Mouse (Mus musculus): Measurements from ENCODE around the gene Olfr342.

The Olfr342 gene

DNA sequence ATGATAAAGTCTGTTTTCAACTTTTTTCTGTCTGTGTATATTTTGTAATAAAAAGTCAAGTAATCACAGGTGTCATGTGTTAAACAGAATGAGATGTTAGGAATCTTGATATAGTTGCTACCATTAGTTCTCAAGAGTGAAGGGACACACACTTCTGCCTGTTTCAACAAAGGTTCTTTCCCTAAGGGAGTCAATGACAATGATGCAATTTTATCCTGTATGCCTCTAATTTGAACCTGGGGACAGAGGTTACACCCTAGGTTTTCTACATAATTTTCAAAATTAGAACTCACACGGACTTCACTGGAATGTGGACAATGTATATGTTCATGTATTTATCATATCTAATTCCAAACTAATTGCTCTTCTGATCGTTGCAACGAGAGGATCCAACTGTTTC is at the start of gene Olfr342:
TSS of gene Olfr342 (plus strand) at position 301 of the 400 bp plus-strand sequence.
- in situ Hi-C loops (cut with MseI, MboI) = no loop called here

DNA sequence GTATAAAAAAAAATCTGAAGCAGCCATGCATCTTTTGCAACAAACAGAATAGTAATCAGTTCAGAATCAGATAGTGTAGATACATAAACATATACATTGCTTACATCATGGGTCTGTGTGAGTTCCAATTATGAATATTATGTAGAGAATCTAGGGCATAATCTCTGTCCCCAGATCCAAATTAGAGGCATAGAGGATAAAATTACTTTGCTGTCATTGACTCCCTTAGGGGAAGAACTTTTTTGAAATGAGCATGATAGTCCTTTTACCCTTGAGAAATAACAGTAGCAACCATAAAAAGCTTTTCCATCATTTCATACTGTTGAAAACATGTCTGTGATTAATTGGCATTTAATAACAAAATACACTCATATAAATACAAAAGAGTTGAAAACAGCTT is 42.4 kb upstream of the Olfr342 start, which contains the start of gene Olfr341:
TSS of gene Olfr341 (minus strand) at position 101 of the 400 bp plus-strand sequence.
- in situ Hi-C loops (cut with MseI, MboI) = no loop called here

DNA sequence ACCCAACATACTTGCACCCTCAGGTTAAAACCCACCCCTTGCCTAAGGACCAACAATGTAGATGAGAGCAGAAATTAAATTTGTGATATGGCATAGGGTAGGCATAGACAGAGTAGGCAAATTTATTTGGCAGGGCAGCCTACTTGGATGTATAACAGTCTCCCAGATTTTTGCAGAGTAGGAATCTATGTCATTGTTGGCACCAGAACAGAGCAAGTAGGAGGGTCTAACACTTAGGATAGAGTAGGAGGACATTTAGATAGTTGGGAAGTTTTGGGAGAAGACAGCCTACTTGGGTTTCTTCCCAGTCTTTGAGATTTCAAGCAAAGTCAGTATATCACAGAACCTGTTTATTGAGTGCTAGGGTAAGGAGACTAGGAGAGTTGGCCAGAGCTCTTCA is 40.4 kb downstream of the Olfr342 start:
- in situ Hi-C loops (cut with MseI, MboI) = no loop called here

DNA sequence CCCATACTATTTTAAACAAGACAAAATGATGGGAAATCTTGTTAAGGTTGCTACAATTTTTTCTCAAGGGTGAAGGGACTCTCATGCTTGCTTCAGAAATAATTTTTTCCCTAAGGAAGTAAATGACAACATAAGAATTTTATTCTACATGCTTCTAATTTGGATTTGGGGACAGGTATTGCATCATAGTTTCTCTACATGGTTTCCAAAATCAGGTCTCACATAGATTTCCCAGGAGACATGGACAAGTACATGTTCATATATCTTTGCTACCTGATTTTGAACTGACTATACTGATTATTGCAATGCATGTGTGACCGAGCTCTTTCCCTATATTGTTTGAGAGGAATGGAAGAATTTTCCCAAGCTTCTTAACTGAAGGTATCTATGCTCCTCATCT is 41.6 kb downstream of the Olfr342 start, which contains the start of gene Olfr344:
TSS of gene Olfr344 (plus strand) at position 301 of the 400 bp plus-strand sequence.
- in situ Hi-C loops (cut with MseI, MboI) = no loop called here

DNA sequence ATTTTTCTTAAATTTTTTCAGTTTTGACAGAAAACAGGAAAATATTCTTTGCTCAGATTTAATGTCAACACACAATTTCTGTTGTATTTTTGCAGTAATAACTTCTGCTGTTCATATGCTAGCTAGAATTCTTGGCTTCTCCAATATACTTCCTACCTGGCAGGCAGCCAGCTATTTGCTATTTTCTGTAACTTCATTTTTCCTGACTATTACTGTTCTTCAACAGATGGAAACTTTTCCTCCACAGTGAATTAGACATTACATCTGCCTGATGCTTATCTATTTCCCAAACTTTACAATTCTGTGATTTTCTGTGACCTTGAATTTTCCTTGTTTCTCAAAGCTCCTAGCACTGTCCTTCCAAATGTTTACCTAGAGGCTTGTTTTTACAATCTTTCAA is 42.2 kb downstream of the Olfr342 start:
- in situ Hi-C loops (cut with MseI, MboI) = no loop called here

DNA sequence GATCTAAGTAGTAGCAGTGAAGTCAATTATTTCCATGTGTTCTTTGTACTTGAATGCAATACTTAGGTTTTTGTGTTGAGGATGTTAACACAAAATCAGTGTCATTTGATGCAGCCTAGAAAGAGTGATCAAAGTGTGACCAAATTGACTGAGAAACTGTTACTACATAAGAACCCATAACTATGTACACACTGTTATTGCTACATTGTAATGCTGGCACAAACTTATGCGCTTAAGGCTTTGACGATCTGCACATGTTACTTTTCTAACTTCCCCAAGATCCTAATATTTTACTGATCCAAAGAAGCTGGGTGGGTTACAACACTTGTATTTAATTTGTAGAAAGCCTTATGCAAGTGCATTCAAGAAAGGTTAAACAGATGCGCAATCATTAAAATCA is 43.0 kb downstream of the Olfr342 start:
- in situ Hi-C loops (cut with MseI, MboI) = no loop called here

Measured in mouse trophoblast stem cell (cell line).